Mouse (Mus musculus): ENCODE data around the gene Olfr958.

The Olfr958 gene

GRCm38 (mm10) chr9:39553946-39554345, at the start of gene Olfr958:
Olfr958 (minus strand) TSS chr9:39554054.
- no peak for DNase-seq

GRCm38 (mm10) chr9:39603333-39603845, 49.5 kb upstream of the Olfr958 start:
- DNase-seq = no peak

- DNase-seq = no peak
Measured at GRCm38 (mm10) chr9:39602536-39603332, 48.9 kb upstream of the Olfr958 start.

GRCm38 (mm10) chr9:39577050-39577449, 23.2 kb upstream of the Olfr958 start:
- DNase-seq = no peak

GRCm38 (mm10) chr9:39575469-39575868, 21.6 kb upstream of the Olfr958 start, which contains the start of gene Olfr959:
Olfr959 (minus strand) TSS chr9:39575569.
- DNase-seq = no peak

DNA sequence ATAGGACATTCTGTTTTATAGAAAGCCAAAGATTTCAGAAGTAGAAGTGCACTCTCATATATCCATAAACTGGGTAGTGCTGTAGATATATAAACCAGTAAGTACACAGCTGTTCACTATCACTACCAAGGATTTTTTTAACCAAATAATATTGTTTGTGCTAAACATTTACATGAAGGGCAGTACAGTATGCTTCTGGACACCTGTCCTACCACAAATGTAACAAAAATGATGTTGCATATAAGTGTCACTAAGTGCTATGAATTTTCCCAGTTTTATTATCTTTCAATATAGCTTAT, 4.4 kb upstream of the Olfr958 start:
- DNase-seq = no peak

DNA sequence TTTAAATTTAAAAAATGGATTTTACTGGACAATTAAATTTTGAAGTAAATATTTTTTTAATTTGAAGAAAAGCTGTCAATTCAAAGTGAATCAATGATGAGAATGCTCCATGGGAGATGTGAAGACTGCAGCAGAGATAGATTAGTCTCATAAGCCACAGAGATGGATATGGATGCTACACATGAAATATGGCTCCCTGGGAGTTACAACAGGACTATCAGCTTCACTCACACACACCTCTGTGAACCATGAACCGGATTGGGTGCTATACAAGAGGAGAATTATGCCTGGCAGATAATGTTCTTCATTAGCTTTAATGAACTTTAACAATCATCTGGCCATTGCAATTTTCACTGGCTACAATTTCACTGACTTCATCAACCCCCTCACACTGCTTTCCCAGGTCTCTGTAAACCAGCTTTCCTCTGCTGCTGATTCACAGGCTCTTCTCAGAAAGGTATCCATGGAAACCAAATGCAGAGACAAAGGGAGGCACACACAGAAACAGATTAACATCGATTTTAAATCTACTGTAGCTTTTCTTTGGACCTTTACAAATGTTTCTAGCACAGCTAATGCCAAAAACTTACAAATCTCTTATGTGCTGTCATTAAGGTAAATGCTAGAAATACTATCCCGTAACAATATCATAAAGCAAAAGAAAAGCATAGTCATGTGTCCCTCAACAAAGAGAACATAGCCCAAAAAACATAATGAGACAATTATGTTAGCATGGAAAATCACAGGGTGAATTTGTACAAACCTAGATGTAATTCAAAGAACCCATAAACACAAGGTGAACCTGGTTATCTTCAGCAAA, 3.9 kb upstream of the Olfr958 start:
- DNase-seq = no peak

- DNase-seq = no peak
Measured at GRCm38 (mm10) chr9:39550806-39551205, 3.0 kb downstream of the Olfr958 start.

GRCm38 (mm10) chr9:39523616-39524285, 30.1 kb downstream of the Olfr958 start:
- no peak for DNase-seq

DNA sequence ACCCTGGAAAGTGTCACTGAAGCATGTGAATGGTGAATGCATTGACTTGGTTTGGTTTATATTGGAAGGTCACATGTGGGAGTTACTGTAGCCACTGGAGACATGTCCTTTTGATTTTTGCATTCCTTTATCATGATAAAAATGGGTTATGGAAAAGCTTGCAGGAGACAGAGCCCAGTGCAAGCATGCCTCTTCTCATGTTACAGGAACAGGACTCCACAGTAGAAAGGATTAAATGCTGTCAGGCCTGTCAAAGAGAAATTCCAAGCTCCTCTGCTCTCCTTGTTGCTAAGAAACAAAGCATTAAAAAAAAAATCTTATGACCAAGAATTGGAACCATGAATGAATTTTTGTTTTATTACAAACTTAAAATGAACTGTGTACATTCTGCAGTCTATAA, 35.3 kb downstream of the Olfr958 start:
- DNase-seq = no peak

DNA sequence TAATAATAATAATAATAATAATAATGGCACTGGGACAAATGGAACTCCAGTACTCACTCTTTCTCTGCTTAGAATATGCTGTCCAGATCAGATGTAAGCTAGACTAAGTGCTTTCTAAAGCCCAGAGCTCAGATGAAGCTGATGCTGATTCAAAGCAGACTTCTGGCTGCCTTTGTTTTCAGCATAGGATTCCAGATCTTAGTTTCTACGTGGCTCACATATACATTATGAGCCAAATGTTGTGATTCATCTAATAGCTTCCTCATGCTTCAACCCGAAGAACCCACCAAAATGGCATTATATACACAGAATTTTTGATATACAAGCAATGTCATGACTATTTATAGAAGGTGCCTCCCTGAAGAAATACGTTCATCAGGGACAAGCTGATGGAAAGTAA, 38.3 kb downstream of the Olfr958 start, which contains the start of gene Olfr957:
TSS of gene Olfr957 (minus strand) at position 279 of the 400 bp plus-strand sequence.
- no peak for DNase-seq

GRCm38 (mm10) chr9:39509412-39509811, 44.4 kb downstream of the Olfr958 start:
- DNase-seq = no peak

GRCm38 (mm10) chr9:39508998-39509397, 44.9 kb downstream of the Olfr958 start:
- no peak for DNase-seq
